Mouse (Mus musculus) brain, embryonic 14.5 days (tissue): ENCODE measurements around the gene Slc22a19.

Experiments used
- CTCF ChIP-seq: fragments of 200-500 bp; IDR thresholded peaks from 2 replicates; pipeline ENCODE4 v1.5.1; 2012; ENCODE audit warnings: inconsistent platforms, mild to moderate bottlenecking, moderate library complexity, borderline replicate concordance; ENCODE audit not compliant: insufficient read depth, insufficient read length; ENCODE audit errors: extremely low read depth
- POLR2A ChIP-seq: fragments of 200-500 bp; IDR thresholded peaks from 2 replicates; pipeline ENCODE4 v1.6.1; 2012; ENCODE audit warnings: mild to moderate bottlenecking, inconsistent platforms, borderline replicate concordance; ENCODE audit not compliant: poor library complexity, insufficient read depth, insufficient read length, severe bottlenecking; ENCODE audit errors: extremely low read depth

DNA sequence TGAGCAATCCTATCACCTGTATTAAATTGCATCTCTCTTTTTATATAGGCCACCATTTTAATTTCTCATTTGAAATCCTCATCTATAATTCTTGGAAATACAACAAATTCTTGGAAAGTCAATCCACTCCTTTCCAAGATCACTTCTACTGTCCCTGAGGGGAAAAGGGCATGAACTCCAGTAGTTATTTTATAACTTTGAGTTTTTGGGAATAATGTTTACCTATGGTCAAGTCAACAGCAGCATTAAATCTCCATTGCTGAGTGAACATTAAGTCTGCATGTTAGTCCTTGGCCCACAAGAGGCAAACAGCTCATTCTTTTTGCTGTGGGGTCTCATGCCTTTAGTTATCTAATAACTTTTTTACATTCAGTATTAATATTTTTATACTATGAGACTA lies 78.1 kb downstream of the Slc22a19 start:
- TF ChIP-seq CTCF (no peak), POLR2A (no peak)
